Mouse (Mus musculus) layer of hippocampus, adult 9-10 months (tissue): ENCODE measurements around the gene Rdh19.
"Not testable (repeated sequence)": the region's sequence is repeated elsewhere in the genome, so short reads cannot be mapped to it uniquely, and the experiment has no call there.

Source experiments
- DNase-seq: peaks from one replicate; pipeline ENCODE4 v3.0.0; 2022; ENCODE audit warnings: low spot score

Rdh19 gene

GRCm38 (mm10) chr10:127849628-127850027 is at the start of gene Rdh19:
Gene Rdh19, plus strand, starts transcription at chr10:127849928.
- no peak for DNase-seq

DNA sequence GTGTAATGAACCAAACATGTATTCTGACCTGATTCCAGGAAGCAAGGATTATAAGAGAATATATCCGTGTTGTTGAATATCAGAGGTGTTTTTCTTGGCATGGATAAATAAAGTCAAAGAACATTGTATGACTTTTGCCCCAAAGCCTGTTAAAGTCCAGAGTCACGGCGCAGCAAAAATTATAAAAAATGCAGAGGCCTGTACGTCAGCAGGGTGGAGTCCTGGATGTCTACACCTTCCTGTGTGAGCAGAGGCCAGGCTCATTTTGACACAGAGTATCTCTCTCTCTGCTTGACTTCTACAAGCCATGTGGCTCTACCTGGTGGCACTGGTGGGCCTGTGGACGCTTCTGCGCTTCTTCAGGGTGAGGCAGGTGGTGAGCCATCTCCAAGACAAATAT is 48.8 kb upstream of the Rdh19 start, which contains the start of gene Rdh16:
Gene Rdh16, plus strand, starts transcription at position 262 of the 400 bp plus-strand sequence.
- no peak for DNase-seq

DNA sequence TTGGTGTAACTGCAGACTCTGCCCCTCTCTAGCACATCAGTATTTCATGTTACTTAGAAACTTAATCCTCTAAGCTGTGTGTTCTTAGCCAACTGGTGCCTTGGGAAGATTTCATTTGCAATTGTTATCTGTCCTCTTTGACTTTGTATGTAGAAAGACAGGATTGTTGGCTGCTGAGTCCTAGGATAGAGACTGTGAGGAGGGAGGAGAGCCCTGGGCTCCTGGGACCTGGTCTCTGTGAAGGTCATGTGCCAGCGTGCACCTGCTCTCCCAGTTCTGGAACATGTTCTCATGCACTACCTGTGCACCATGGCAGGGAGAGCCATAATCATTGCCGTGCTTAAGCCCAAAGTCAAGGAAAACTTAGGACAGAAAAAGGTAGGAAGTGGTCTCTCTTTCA is 48.1 kb upstream of the Rdh19 start:
- no peak for DNase-seq

DNA sequence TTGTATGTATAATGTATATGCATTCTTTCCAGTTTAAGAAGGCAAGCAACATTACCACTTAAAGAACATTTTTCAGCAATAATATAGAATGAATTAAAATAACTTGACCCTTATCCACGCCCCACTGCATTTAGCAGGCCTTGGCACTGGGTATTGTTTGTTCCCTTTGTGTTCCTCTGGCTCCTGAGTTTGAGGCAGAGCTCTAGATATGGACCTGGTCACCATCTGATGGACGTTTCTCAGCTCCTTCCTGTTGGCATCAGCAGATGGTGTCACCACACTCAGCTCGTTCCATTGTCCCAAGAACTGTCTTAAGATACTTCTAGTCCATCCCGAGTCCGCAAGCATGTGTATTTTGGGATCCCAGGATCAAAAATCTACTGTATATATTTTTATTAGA is 47.5 kb upstream of the Rdh19 start:
- DNase-seq: no peak

DNA sequence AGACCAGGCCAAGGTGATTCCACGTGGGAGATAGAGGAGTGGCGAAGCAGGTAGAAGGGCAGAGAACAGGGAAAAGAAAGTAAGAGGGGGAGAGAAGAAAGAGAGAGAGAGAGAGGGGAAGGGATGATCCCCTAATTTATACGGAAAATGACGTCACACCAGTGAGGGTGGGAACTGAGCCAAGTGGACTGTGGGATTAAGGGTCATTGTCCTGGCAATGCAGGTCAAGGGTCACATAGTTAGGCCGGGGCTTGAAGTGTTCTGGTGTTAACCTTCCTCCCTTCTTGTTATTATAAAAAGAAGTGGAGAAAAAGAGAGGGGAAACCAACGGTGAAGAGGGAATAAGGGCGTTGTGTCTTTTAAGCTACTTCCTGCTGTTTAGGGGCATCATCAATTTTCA is 45.3 kb upstream of the Rdh19 start:
- no peak for DNase-seq

DNA sequence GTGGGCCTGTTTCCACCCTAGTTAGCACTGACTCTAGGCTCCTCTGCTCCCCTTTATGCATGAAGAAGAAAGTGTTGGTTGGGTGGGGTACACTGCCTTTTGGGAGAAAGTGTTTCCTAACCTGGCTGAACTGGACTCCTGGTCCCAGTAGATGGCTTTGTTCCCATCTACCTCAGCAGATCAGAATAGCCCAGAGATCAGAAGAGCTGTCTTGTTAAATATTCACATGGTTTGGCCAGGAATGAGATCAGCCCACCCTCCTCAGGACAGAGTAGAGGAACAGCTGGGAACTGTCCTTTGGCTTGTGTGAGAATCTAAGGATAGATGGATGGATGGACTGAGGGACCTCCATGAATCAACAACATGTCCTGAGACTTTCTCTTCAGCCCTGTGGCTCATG is 33.8 kb upstream of the Rdh19 start:
- no peak for DNase-seq

DNA sequence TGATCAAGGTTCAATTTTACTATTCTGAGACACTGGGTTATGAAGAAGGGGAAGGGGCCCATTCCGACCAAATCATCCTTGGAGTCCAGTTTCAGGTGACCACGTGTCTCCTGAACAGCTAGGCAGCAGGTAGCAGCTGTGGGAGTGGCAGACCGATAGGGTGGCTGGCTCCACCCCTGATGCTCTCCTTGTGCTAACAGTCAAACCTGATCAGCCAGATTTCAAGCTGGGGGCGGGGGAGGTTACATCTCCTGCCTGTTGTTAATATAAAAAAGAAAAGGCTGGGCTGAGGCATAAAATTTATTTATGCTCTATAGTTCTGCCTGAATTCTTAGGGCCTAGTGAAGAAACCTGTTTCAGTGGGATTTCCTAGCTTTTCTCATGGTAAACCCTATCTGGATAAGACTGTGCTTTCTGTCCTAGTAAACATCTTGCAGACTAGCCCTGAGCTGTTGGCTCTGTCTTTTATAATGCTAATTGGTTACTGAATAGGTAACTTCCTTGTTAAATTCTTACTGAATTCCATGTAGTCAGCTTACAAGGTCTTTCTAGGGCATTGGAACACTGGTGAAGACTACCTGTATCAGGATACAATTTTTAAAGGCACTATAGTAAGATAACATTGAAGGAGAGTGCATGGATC is 32.3 kb upstream of the Rdh19 start:
- DNase-seq: not testable (repeated sequence)

DNA sequence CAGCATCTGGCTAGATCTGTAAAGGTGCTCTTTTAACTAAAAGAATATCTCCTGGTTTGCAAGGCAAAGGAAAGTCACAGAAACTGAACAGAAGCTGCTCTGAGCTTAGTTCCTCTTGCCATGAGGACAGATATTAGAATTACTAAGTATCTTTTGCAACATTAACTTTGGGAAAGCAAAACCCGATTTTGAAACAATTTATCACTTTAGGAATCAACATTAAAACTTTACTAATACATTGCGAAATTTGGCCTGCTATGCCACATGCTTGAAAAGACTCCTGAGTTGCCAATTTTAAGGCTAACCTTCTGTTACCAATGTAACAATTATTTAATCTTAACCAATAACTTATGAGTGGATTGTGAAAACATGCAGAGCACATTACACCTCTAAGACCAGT is 27.9 kb upstream of the Rdh19 start:
- not testable (repeated sequence) for DNase-seq

DNA sequence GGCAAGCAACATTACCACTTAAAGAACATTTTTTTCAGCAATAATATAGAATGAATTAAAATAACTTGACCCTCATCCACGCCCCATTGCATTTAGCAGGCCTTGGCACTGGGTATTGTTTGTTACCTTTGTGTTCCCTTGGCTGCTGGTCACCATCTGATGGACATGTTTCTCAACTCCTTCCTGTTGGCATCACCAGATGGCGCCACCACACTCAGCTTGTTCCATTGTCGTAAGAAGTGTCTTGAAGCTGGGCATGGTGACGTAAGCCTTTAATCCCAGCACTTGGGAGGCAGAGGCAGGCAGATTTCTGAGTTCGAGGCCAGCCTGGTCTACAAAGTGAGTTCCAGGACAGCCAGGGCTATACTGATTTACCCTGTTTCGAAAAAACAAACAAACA is 24.3 kb upstream of the Rdh19 start:
- DNase-seq: no peak

DNA sequence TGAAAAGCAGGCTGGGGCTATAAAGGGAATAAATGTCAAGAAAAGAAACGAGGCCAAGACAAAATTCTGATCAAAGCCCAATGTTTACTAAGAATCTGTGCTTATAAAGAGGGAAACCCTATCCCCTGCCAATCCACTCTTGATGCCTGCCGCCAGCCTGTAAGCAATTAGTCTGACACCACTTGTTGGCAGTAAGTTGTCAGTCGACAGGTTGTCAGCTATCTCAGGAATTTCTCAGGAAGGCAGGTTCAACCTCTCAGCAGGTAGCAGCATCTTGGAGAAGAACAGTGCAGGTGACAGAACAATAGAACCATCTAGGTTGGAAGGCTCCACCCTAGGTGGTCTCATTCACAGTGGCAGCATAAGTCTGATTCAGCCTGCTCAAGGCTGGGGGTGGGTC is 20.6 kb upstream of the Rdh19 start:
- no peak for DNase-seq

GRCm38 (mm10) chr10:127834186-127834585 is 15.5 kb upstream of the Rdh19 start:
- not testable (repeated sequence) for DNase-seq

- DNase-seq: no peak
Observed at GRCm38 (mm10) chr10:127835292-127835691, 14.4 kb upstream of the Rdh19 start.

DNA sequence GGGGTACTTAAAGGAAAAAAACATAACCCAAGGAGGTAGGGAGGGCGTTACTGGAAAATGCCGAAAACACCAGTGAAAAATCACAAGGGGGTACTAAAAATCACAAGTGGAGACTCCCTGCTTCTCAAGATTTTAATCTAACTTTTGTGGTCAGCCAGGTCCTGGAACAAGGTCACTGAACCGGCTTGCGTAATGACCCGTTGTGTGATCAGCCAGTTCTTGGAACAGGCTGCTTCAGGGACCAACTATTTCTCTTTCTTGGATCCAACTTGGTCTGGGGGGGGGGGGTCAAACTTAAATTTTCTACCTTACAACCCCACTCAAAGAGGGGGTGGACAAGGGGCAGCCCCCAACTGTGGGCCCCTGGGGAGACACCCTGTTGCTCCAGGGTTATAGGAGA is 11.9 kb upstream of the Rdh19 start:
- not testable (repeated sequence) for DNase-seq

DNA sequence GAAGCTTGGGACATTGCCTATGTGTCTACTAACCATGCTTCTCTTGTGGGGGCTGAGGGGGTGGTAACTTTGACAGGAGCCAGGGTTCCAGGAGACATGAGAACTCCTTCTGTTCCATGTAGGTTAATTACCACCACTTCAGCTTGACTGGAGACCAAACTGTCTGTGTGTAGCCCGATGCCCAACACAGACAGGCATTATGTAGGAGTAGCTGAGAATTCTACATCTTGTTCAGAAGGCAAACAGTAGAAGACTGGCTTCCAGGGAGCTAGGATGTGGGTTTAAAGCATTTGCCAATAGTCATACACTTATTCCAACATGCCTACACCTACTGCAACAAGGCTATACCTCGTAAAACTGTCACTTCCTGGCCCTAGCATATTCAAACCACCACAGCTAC is 11.2 kb upstream of the Rdh19 start:
- DNase-seq: no peak

GRCm38 (mm10) chr10:127840776-127841175 is 9.0 kb upstream of the Rdh19 start:
- DNase-seq: no peak

GRCm38 (mm10) chr10:127845945-127846344 is 3.8 kb upstream of the Rdh19 start:
- not testable (repeated sequence) for DNase-seq

- no peak for DNase-seq
Observed at GRCm38 (mm10) chr10:127848089-127848488, 1.6 kb upstream of the Rdh19 start.

GRCm38 (mm10) chr10:127856376-127856775 is 6.6 kb downstream of the Rdh19 start:
- no peak for DNase-seq

GRCm38 (mm10) chr10:127864931-127865330 is 15.2 kb downstream of the Rdh19 start:
- DNase-seq: no peak

GRCm38 (mm10) chr10:127866232-127866631 is 16.5 kb downstream of the Rdh19 start, which contains the start of gene Rdh16f2:
Gene Rdh16f2, plus strand, starts transcription at chr10:127866474.
- DNase-seq: no peak

DNA sequence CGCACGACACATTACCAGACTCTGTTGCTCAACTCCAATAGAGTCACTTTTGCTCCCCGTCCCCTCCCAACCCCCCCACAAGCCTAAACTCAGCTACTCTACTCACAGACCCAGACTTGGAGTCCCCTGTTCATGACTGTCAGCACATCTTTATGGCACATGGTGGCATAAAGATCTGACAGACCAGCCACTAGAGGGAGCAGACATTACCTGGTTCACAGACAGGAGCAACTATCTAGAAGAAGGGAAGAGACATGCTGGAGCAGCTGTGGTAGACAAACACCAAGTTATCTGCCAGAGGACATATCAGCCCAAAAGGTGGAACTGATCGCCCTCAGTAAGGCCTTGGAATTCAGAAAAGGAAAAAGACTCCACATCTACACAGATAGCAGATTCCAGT is 22.8 kb downstream of the Rdh19 start:
- DNase-seq: peak; percentile 6

GRCm38 (mm10) chr10:127877681-127878080 is 28.0 kb downstream of the Rdh19 start:
- DNase-seq: no peak

- no peak for DNase-seq
Observed at GRCm38 (mm10) chr10:127878262-127879057, 28.7 kb downstream of the Rdh19 start.
